Comparison of ENCODE assay signal across 36 mouse cellular contexts in genomic region chr4:120045871-120046270, GRCm38 (mm10). TPM values are rescaled to one million over a fixed set of nuclear protein-coding genes. Genes with fewer than 3 reads are reported as not detected.
DNase-seq lines count a peak whose midpoint lies in the region; ATAC-seq and TF ChIP-seq lines count a peak whose summit lies in the region.
"Had no signal": no experiment of that assay in that cellular context is flagged by ENCODE, and none has a peak within 500 bp of the region (broad histone marks: within the 10 kb centered on the region; RNA-seq: fewer than 3 reads in every experiment).

No protein-coding gene starts in this region.

- dilution Hi-C loops in CH12.LX (cut with MboI; ENCODE audit: extremely low pct_ligation_motif_present, extremely low pct_unique_long_range_greater_than_20kb, low sequenced_read_pairs) = no loop called here

- H3K4me2 ChIP-seq in forebrain, embryonic 15.5 days (replicated peaks) = no peak overlapping the region
- no peak overlapping the region for H3K4me2 ChIP-seq in forebrain, embryonic 12.5 days
- H3K4me2 ChIP-seq in heart, embryonic 12.5 days = no peak overlapping the region
- no peak overlapping the region for H3K4me2 ChIP-seq in CH12.LX (ENCODE audit: insufficient read depth, low read depth, poor library complexity, severe bottlenecking)
- H3K4me2 ChIP-seq in forebrain, postnatal 0 days (ENCODE audit: low read depth) = no peak overlapping the region
- H3K4me2 ChIP-seq: hindbrain, embryonic 12.5 days; intestine, embryonic 15.5 days; limb, embryonic 12.5 days; liver, embryonic 15.5 days; lung, embryonic 14.5 days; neural tube, embryonic 13.5 days; stomach, embryonic 15.5 days had no signal

- peaks cover 34% of the 10 kb centered on the region for H3K4me1 ChIP-seq in forebrain, embryonic 15.5 days
- no peaks in the 10 kb centered on the region for H3K4me1 ChIP-seq in forebrain, embryonic 12.5 days
- H3K4me1 ChIP-seq in heart, embryonic 12.5 days (replicated peaks) = peaks cover 21% of the 10 kb centered on the region
- H3K4me1 ChIP-seq in CH12.LX (ENCODE audit: control insufficient read depth in 1 of 2, insufficient read depth in 2 of 2) = peaks cover 82 to 98% of the 10 kb centered on the region in 2 experiments
- H3K4me1 ChIP-seq in forebrain, postnatal 0 days (ENCODE audit: insufficient read depth) = peaks cover 23% of the 10 kb centered on the region
- H3K4me1 ChIP-seq: liver, embryonic 15.5 days; stomach, embryonic 15.5 days had no signal

- H3K4me3 ChIP-seq in forebrain, embryonic 15.5 days = no peak overlapping the region
- no peak overlapping the region for H3K4me3 ChIP-seq in forebrain, embryonic 12.5 days (replicated peaks)
- H3K4me3 ChIP-seq in heart, embryonic 12.5 days = no peak overlapping the region
- no peak overlapping the region for H3K4me3 ChIP-seq in CH12.LX (replicated peaks in 1 of 3; ENCODE audit: low read depth in 2 of 3, low read length in 2 of 3, poor library complexity in 1 of 3)
- H3K4me3 ChIP-seq in forebrain, postnatal 0 days (ENCODE audit: low read depth, low read length) = no peak overlapping the region
- H3K4me3 ChIP-seq: erythroblast, embryonic 14.5 days; hindbrain, embryonic 12.5 days; intestine, embryonic 15.5 days; limb, embryonic 12.5 days; liver, embryonic 15.5 days; midbrain, embryonic 10.5 days; neural tube, embryonic 13.5 days; stomach, embryonic 15.5 days had no signal

- in situ Hi-C loops in CH12.LX (cut with MboI; ENCODE audit: low pct_ligation_motif_present, low pct_unique_long_range_greater_than_20kb, low sequenced_read_pairs) = no loop called here

- no peak for TF ChIP-seq POLR2A in CH12.LX (IDR thresholded peaks at IDR 0.05; ENCODE audit: low read depth, low read length)

- no peak for TF ChIP-seq EP300 in CH12.LX (IDR thresholded peaks at IDR 0.05; ENCODE audit: low read length)

- 90% methylated on average over 7 of the region's 7 CpGs for WGBS in forebrain, embryonic 15.5 days
- 87% methylated on average over 7 of the region's 7 CpGs for WGBS in forebrain, embryonic 12.5 days
- WGBS in heart, embryonic 12.5 days = 47% methylated on average over 7 of the region's 7 CpGs
- 87% methylated on average over 7 of the region's 7 CpGs for WGBS in forebrain, postnatal 0 days

- H3K27me3 ChIP-seq in forebrain, embryonic 15.5 days = no peaks in the 10 kb centered on the region
- H3K27me3 ChIP-seq in forebrain, embryonic 12.5 days = no peaks in the 10 kb centered on the region
- no peaks in the 10 kb centered on the region for H3K27me3 ChIP-seq in heart, embryonic 12.5 days (replicated peaks)
- H3K27me3 ChIP-seq in CH12.LX (replicated peaks) = no peaks in the 10 kb centered on the region
- no peaks in the 10 kb centered on the region for H3K27me3 ChIP-seq in forebrain, postnatal 0 days (ENCODE audit: insufficient read depth, low read length)
- H3K27me3 ChIP-seq: intestine, embryonic 15.5 days; liver, embryonic 15.5 days; neural tube, embryonic 13.5 days; stomach, embryonic 15.5 days had no signal

- ATAC-seq in forebrain, embryonic 15.5 days (replicated peaks) = no peak
- ATAC-seq in forebrain, embryonic 12.5 days (ENCODE audit: low FRiP score) = no peak
- peak; percentile 46; the same call in 1 of the 2 replicates for ATAC-seq in heart, embryonic 12.5 days (ENCODE audit: insufficient number of reproducible peaks, low FRiP score)
- no peak for ATAC-seq in forebrain, postnatal 0 days
- ATAC-seq: hindbrain, postnatal 0 days; intestine, embryonic 15.5 days; midbrain, embryonic 16.5 days had no signal

- peak overlapping the region; percentile 94 for H3K27ac ChIP-seq in forebrain, embryonic 15.5 days (replicated peaks)
- no peak overlapping the region for H3K27ac ChIP-seq in forebrain, embryonic 12.5 days
- no peak overlapping the region for H3K27ac ChIP-seq in heart, embryonic 12.5 days (ENCODE audit: poor library complexity, severe bottlenecking)
- peak overlapping the region; percentile 57 for H3K27ac ChIP-seq in CH12.LX (ENCODE audit: insufficient read depth, low read depth)
- H3K27ac ChIP-seq in forebrain, postnatal 0 days (ENCODE audit: low read depth, low read length) = peak overlapping the region; percentile 89
- H3K27ac ChIP-seq: hindbrain, embryonic 12.5 days; hindbrain, postnatal 0 days; intestine, embryonic 15.5 days; kidney, postnatal 0 days; limb, embryonic 12.5 days; liver, embryonic 15.5 days; midbrain, embryonic 10.5 days; neural tube, embryonic 13.5 days had no signal

- no peak overlapping the region for H3K9ac ChIP-seq in forebrain, embryonic 15.5 days (replicated peaks)
- no peak overlapping the region for H3K9ac ChIP-seq in forebrain, embryonic 12.5 days
- H3K9ac ChIP-seq in heart, embryonic 12.5 days = no peak overlapping the region
- no peak overlapping the region for H3K9ac ChIP-seq in CH12.LX (ENCODE audit: insufficient read depth, low read depth)
- H3K9ac ChIP-seq in forebrain, postnatal 0 days = no peak overlapping the region
- H3K9ac ChIP-seq: hindbrain, embryonic 12.5 days; intestine, embryonic 15.5 days; limb, embryonic 12.5 days; liver, embryonic 15.5 days; lung, embryonic 14.5 days; neural tube, embryonic 13.5 days; stomach, embryonic 15.5 days had no signal

- TF ChIP-seq CTCF in CH12.LX (conservative IDR thresholded peaks at IDR 0.05 in 1 of 2, IDR thresholded peaks at IDR 0.05 in 1 of 2; ENCODE audit: low read depth in 2 of 2, low read length in 2 of 2) = no peak
- TF ChIP-seq CTCF in forebrain, postnatal 0 days (IDR thresholded peaks at IDR 0.05; ENCODE audit: low read depth) = no peak

- peaks cover 57% of the 10 kb centered on the region for H3K79me2 ChIP-seq in CH12.LX (replicated peaks; ENCODE audit: control insufficient read depth, extremely low read depth, insufficient read depth, poor library complexity, severe bottlenecking)

- H3K9me3 ChIP-seq in forebrain, embryonic 15.5 days = no peaks in the 10 kb centered on the region
- H3K9me3 ChIP-seq in forebrain, embryonic 12.5 days = no peaks in the 10 kb centered on the region
- H3K9me3 ChIP-seq in heart, embryonic 12.5 days (replicated peaks) = no peaks in the 10 kb centered on the region
- no peaks in the 10 kb centered on the region for H3K9me3 ChIP-seq in CH12.LX (replicated peaks; ENCODE audit: low read length)
- H3K9me3 ChIP-seq in forebrain, postnatal 0 days (ENCODE audit: low read length) = no peaks in the 10 kb centered on the region
- H3K9me3 ChIP-seq: hindbrain, embryonic 12.5 days; intestine, embryonic 15.5 days; limb, embryonic 12.5 days; liver, embryonic 15.5 days; midbrain, embryonic 10.5 days; neural tube, embryonic 13.5 days; stomach, embryonic 15.5 days had no signal

- no peak for TF ChIP-seq RAD21 in CH12.LX (IDR thresholded peaks at IDR 0.05; ENCODE audit: low read depth, low read length)

- DNase-seq in heart, adult 18-20 months = no peak
- DNase-seq in CH12.LX (ENCODE audit: extremely low read depth) = no peak
- no peak for DNase-seq in forebrain, postnatal 0 days
- no peak for DNase-seq in adrenal gland, adult 18-20 months (ENCODE audit: low spot score in 2 of 2)
- DNase-seq in yolk sac, embryonic 10.5 days (ENCODE audit: low spot score) = no peak
- DNase-seq: adrenal gland, postnatal 36 days; cerebellum, adult 18-20 months; heart, adult 11 months; heart, postnatal 36 days; kidney, adult 2 months; kidney, postnatal 4 days; lung, embryonic 14.5 days; lung, postnatal 14 days; thymus, postnatal 14 days had no signal

- H3K36me3 ChIP-seq in forebrain, embryonic 15.5 days = no peaks in the 10 kb centered on the region
- no peaks in the 10 kb centered on the region for H3K36me3 ChIP-seq in forebrain, embryonic 12.5 days (replicated peaks)
- no peaks in the 10 kb centered on the region for H3K36me3 ChIP-seq in heart, embryonic 12.5 days
- peaks cover 3 to 68% of the 10 kb centered on the region in 2 experiments for H3K36me3 ChIP-seq in CH12.LX (replicated peaks in 1 of 2; ENCODE audit: control insufficient read depth in 1 of 2, insufficient read depth in 1 of 2, low read length in 1 of 2)
- H3K36me3 ChIP-seq in forebrain, postnatal 0 days (ENCODE audit: insufficient read depth) = no peaks in the 10 kb centered on the region
- H3K36me3 ChIP-seq: hindbrain, embryonic 12.5 days; intestine, embryonic 15.5 days; limb, embryonic 12.5 days; liver, embryonic 15.5 days; midbrain, embryonic 10.5 days; neural tube, embryonic 13.5 days; stomach, embryonic 15.5 days had no signal

TF ChIP-seq in CH12.LX, 34 proteins besides CTCF, POLR2A, EP300 and RAD21:
- TF ChIP-seq MEF2A (IDR thresholded peaks at IDR 0.05; ENCODE audit: borderline replicate concordance, low read depth, low read length) (0 out of 2 replicates have a peak, but pooled peaks have one; percentile 63), RCOR1 (conservative IDR thresholded peaks at IDR 0.05; ENCODE audit: low read depth, low read length) (no peak), ETS1 (conservative IDR thresholded peaks at IDR 0.05; ENCODE audit: low read depth, low read length) (no peak; the same call in 1 of the 2 replicates)

RNA-seq across cellular contexts. Expression of gene AL607142.1, which starts 18.9 kb away (rescaled TPM):
- polyA plus RNA-seq in forebrain, embryonic 15.5 days (2015; fragmentation: Nextera tagmentation; extraction: Ambion mirVana) = not detected in 2 replicates
- not detected in 2 replicates for polyA plus RNA-seq in forebrain, embryonic 12.5 days (2016; fragmentation: Nextera tagmentation; extraction: Ambion mirVana)
- not detected in 2 replicates for polyA plus RNA-seq in heart, embryonic 12.5 days (2016; fragmentation: Nextera tagmentation; extraction: Ambion mirVana)
- total RNA-seq in heart, adult 18-20 months (2021) = not detected
- total RNA-seq in CH12.LX (2012; rRNA removed) (not detected in 2 replicates), CH12.LX (2014; rRNA removed) (not detected in 2 replicates)
- 22.0 TPM in 1 of 2 replicates, not detected in the other for polyA plus RNA-seq in CH12.LX (2012; ENCODE audit: insufficient read length, low read depth)
- total RNA-seq in forebrain, postnatal 0 days (2014; rRNA removed) = not detected in 2 replicates
- not detected in 2 replicates for polyA plus RNA-seq in forebrain, postnatal 0 days (2015; fragmentation: Nextera tagmentation; extraction: Ambion mirVana)
- total RNA-seq in adrenal gland, adult 18-20 months (2021) = not detected
- total RNA-seq: adrenal gland, postnatal 36 days; common myeloid progenitor, adult 5-6 weeks; heart, postnatal 36 days; hindbrain, postnatal 0 days; left cerebral cortex, postnatal 25 days; liver, adult 2 months had no signal
- polyA plus RNA-seq: brain, embryonic 14.5 days; embryonic facial prominence, embryonic 14.5 days; erythroblast, embryonic 14.5 days; heart, embryonic 14.5 days; hindbrain, embryonic 12.5 days; hindbrain, postnatal 0 days; intestine, embryonic 15.5 days; kidney, adult 2 months; kidney, postnatal 0 days; limb, embryonic 12.5 days; liver, adult 2 months; liver, embryonic 15.5 days; lung, embryonic 14.5 days; midbrain, embryonic 10.5 days; midbrain, embryonic 16.5 days; neural tube, embryonic 13.5 days; small intestine, adult 2 months; stomach, embryonic 15.5 days; urinary bladder, adult 2 months had no signal

Comparison
In these comparisons a context has a peak if more than half of its experiments do, and no peak if none do; other contexts are left out.
1. H3K27ac ChIP-seq: peak in forebrain, embryonic 15.5 days (single experiment), CH12.LX (single experiment) and forebrain, postnatal 0 days (single experiment); none in forebrain, embryonic 12.5 days (single experiment) and heart, embryonic 12.5 days (single experiment).